Comparison of ENCODE assay signal across 21 mouse cellular contexts in the genomic region with DNA sequence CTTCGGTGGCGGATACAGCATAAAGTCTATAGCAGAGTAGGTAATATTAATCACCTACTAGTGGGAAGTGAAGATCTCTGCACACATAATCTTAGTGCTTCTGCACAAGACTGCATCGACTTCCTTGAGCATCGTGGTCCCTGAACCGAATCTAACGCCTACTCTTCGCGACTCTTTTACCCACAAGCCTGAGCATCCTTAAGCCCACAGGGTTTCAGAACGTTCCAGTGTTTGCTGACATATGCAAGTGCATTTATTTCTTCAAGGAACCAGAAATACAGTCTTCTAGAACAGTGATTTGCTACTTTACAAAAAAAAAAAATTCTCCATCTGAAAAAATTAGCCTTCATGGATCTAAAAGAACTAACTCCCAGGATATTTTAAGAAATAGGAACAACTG.
DNase-seq lines count a peak whose midpoint lies in the region; ATAC-seq lines count a peak whose summit lies in the region.
"Had no signal": no experiment of that assay in that cellular context is flagged by ENCODE, and none has a peak within 500 bp of the region (broad histone marks: within the 10 kb centered on the region; RNA-seq: fewer than 3 reads in every experiment).

No protein-coding gene starts in this region.

- ATAC-seq in frontal cortex, adult (ENCODE audit: low TSS enrichment), result peak; percentile 70
- ATAC-seq: activated CD4-positive, CD25-positive, alpha-beta regulatory T cell, adult 4 months; CD4-positive, CD25-positive, alpha-beta regulatory T cell, adult 4 months; forebrain, embryonic 14.5 days; forebrain, embryonic 16.5 days; Patski had no signal

- no peak for DNase-seq in frontal cortex, postnatal 25 days (ENCODE audit: low spot score in 2 of 2)
- DNase-seq in right cerebral cortex, adult 18-20 months, result peak; percentile 34
- no peak for DNase-seq in right cerebral cortex, postnatal 14 days
- DNase-seq in layer of hippocampus, postnatal 25 days (ENCODE audit: extremely low spot score in 1 of 2, low spot score in 1 of 2), result no peak
- DNase-seq: adrenal gland, adult 8-10 months; adrenal gland, postnatal 14 days; adrenal gland, postnatal 36 days; B cell, adult 2 months; cerebellum, adult 11 months; cerebellum, adult 18-20 months; cerebellum, adult 8-10 months; cerebellum, adult 9-11 months; cerebellum, postnatal 14 days; cerebellum, postnatal 36 days; embryo, embryonic 11 days had no signal
